Mouse (Mus musculus): ENCODE data around the gene Epn2. TPM values are rescaled to one million over a fixed set of nuclear protein-coding genes. Genes with fewer than 3 reads are reported as not detected.

The Epn2 gene
- total RNA-seq, 2 experiments from 2014 or later, result 13.9 to 20.4 TPM

DNA sequence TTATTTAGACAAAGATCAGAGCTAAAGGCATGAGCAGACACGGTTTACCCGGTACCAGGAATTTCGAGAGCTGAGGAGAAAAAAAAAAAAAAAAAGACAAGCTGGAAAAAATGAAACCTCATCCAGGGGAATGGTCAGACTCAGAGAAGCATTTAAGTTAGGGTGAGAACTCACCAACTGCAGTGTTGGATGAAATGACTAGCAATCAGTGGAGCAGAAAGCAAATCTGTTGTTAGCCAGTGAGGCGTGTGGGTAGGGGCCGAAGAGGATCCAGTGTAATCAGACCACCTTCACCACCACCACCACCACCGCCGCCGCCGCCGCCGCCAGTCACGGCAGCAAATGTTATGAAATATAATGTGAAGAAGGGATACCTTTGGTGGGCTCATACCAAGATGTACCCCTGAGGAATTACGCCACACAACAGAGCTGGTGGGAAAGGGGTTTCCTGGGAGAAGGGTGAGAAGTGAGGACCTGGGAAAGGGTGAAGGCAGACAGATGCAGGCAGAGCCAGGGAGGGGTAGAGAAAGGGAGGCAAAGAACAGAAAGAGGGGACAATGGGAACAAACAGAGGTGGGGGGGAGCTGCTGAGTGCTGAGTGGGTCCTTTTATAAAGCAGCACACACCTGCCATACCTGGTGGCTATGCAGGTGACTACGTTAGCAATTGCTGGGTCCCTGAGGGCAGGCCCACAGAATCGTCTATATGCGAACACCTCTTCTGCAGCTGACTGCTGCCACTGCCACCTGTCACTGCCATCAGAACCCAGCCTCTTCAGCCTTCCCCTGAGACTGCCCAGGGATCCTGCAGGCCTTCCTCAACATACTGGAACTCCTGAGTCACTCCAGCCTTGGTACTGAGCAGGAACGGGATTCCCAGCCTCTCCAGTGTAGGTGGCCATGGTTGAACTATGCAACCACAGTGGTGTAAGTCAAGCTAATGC lies 101.7 kb downstream of the Epn2 start:
- intact Hi-C loops (cut with DNase I), result no loop called here
- DNase-seq, result no peak

DNA sequence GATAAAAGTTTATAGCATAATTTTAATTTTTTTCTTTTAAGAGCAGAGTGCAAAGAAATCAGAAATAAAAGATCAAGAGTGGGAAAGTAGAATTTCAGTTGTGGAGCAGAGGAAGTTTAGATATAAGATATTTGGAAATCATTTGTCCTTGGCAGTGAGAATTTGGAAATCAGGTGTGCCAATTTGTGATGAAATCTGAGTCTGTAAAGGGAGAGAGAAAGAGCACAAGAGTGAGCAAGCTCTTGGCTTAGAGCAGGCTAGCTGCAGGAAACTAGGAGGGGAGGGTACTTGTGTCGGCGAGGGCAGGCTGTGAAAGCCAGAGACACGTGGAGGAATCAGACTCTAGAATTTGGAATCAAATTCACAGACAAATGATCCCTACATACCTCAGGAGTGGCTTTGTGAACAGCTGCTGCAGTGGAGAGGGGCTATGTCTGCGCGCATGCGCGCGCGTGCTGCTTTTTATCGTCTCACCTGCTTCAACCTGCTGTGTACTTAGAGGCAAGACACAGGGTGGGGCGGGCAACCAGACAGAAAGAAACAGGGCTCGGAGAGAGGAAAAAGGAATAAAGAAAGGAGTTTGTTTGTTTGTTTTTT lies 102.6 kb downstream of the Epn2 start:
- intact Hi-C loops (cut with DNase I), result no loop called here
- no peak for DNase-seq

DNA sequence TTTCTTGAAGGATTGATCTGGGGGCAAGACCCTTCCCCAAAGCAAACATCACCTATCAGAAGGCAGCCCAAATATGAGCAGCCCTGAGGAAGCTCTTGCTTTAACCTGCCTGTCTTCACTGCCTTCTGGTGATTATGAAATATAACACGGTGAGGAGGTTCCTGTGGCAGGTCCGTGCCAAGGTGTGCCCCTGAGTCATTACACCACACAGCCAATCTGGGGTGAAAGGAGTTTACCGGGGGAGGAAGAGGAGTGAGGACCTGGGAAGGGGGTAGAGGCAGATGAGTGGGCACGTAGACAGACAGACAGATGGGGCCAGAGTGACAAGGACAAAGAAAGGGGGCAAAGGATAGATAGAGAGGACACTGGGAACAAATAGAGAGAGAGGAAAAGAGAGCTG lies 105.9 kb downstream of the Epn2 start:
- no peak for DNase-seq
- intact Hi-C loops (cut with DNase I), result no loop called here

- intact Hi-C loops (cut with DNase I), result no loop called here
- DNase-seq, result no peak
These were observed 108.6 kb downstream of the Epn2 start for GRCm38 (mm10) chr11:61470880-61471279.

GRCm38 (mm10) chr11:61469317-61469917 lies 110.1 kb downstream of the Epn2 start:
- no peak for DNase-seq
- intact Hi-C loops (cut with DNase I), result no loop called here

- no peak for DNase-seq
- intact Hi-C loops (cut with DNase I), result no loop called here
These were observed 111.0 kb downstream of the Epn2 start for GRCm38 (mm10) chr11:61468534-61468933.

Other genes with a start within 250 kb of the Epn2 start
- gene Slc47a2, start 236.8 kb downstream of the Epn2 start, total RNA-seq (2021), result not detected
- gene Slc47a1, start 201.3 kb downstream of the Epn2 start, total RNA-seq (2021), result 10 to 100 TPM; 19.1 to 22.9 TPM
- gene Rnf112, start 125.6 kb downstream of the Epn2 start, total RNA-seq (2021), result under 1 TPM; 0.07 to 0.23 TPM
- 10 to 100 TPM; 26.7 to 34.9 TPM for gene Mfap4, start 94.3 kb downstream of the Epn2 start, total RNA-seq (2021)
- gene Mapk7, start 85.3 kb downstream of the Epn2 start, total RNA-seq (2021), result 1 to 10 TPM; 2.6 to 3.8 TPM
- gene B9d1, start 74.5 kb downstream of the Epn2 start, total RNA-seq (2021), result 1 to 10 TPM; 3.9 to 5.2 TPM
- gene Grap, start 73.6 kb upstream of the Epn2 start, total RNA-seq (2021), result 1 to 10 TPM; 4.4 to 5.5 TPM
- gene Fam83g, start 104.4 kb upstream of the Epn2 start, total RNA-seq (2021), result under 1 TPM; 0.12 to 0.18 TPM
- not detected for gene Slc5a10, start 141.1 kb upstream of the Epn2 start, total RNA-seq (2021)
- gene Prpsap2, start 182.4 kb upstream of the Epn2 start, total RNA-seq (2021), result 1 to 10 TPM; 3.0 to 4.6 TPM

All from gastrocnemius, postnatal 36 days (tissue).